Mouse (Mus musculus) adrenal gland, adult (tissue): ENCODE data around the gene Exog.

Source experiments
- DNase-seq, 2 experiments: peaks; one replicate each; pipeline ENCODE4 v3.0.0; 2022 to 2023; ENCODE audit warnings: low spot score in 1 of 2; ENCODE audit not compliant: inconsistent age in 2 of 2

Gene Exog

GRCm38 (mm10) chr9:119457122-119457521, 12.4 kb downstream of the Exog start:
- no peak for DNase-seq

- peak; percentile 48 to 83 for DNase-seq
Observed at GRCm38 (mm10) chr9:119460410-119460809, 15.7 kb downstream of the Exog start.

- DNase-seq: no peak
Observed at GRCm38 (mm10) chr9:119465056-119465455, 20.3 kb downstream of the Exog start.

GRCm38 (mm10) chr9:119465595-119465994, 20.9 kb downstream of the Exog start:
- peak in 1 of 2 experiments; percentile 47 for DNase-seq

- no peak for DNase-seq
Observed at GRCm38 (mm10) chr9:119469691-119470353, 25.1 kb downstream of the Exog start.

GRCm38 (mm10) chr9:119472412-119472918, 27.7 kb downstream of the Exog start:
- no peak for DNase-seq

- DNase-seq: no peak
Observed at GRCm38 (mm10) chr9:119473011-119473410, 28.3 kb downstream of the Exog start.

GRCm38 (mm10) chr9:119473608-119474164, 28.9 kb downstream of the Exog start:
- peak in 1 of 2 experiments; percentile 39 for DNase-seq

GRCm38 (mm10) chr9:119474717-119475611, 30.2 kb downstream of the Exog start:
- DNase-seq: no peak

- peak in 1 of 2 experiments; percentile 45 for DNase-seq
Observed at GRCm38 (mm10) chr9:119477754-119478153, 33.0 kb downstream of the Exog start.

GRCm38 (mm10) chr9:119478345-119478744, 33.6 kb downstream of the Exog start:
- no peak for DNase-seq

- DNase-seq: peak; percentile 33 to 78
Observed at GRCm38 (mm10) chr9:119479297-119479696, 34.6 kb downstream of the Exog start.

- no peak for DNase-seq
Observed at GRCm38 (mm10) chr9:119481612-119482011, 36.9 kb downstream of the Exog start.

- peak in 1 of 2 experiments; percentile 40 for DNase-seq
Observed at GRCm38 (mm10) chr9:119483554-119484353, 39.0 kb downstream of the Exog start.

GRCm38 (mm10) chr9:119484420-119484819, 39.7 kb downstream of the Exog start:
- DNase-seq: no peak

- DNase-seq: no peak
Observed at GRCm38 (mm10) chr9:119484868-119485267, 40.1 kb downstream of the Exog start.

- no peak for DNase-seq
Observed at GRCm38 (mm10) chr9:119496354-119496753, 51.6 kb downstream of the Exog start.

- no peak for DNase-seq
Observed at GRCm38 (mm10) chr9:119496960-119497359, 52.2 kb downstream of the Exog start.

- no peak for DNase-seq
Observed at GRCm38 (mm10) chr9:119497546-119498246, 53.0 kb downstream of the Exog start.

GRCm38 (mm10) chr9:119498247-119498607, 53.5 kb downstream of the Exog start:
- no peak for DNase-seq
